In the genomic region with DNA sequence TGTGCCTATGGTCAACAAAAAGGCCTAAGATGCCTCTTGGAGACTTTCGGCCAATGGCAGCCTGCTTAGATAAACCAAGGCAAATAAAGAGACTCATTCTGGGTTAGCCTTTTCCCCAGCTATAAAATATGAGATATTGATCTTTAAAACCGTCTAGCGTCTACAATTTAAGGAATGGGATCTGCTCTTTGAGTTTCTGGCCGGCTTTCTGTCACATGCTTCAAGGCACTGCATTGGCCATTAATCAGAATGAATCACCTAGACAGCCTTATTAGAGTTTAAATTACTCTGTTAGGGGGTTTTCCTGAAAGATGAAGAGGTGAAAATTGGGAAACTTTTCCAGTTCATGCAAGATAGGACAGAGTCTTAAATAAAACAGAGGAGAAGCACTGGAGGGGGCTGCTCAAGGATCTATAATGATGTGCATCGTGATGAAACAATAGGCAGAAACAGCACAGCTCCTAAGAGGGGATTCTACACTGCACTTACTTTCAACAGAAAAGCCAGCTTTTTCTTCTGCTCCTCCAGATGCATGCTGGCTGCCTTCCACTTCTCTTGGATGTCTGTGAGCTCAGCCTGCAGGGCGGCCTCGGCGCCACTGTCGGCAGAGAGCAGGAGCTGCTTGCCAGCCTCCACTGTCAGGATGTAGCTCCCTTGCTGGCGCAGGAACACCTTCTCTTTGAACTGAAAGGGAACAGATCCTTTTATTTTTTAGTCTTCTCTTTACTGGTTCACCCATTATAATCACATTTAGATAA, we compare ENCODE assay signal across 9 mouse cellular contexts. TPM values are rescaled to one million over a fixed set of nuclear protein-coding genes. Genes with fewer than 3 reads are reported as not detected.
A peak's percentile ranks its signal among the peaks of the same experiment; 100 is the strongest.
DNase-seq lines count a peak whose midpoint lies in the region; ATAC-seq and TF ChIP-seq lines count a peak whose summit lies in the region.
"Had no signal": no experiment of that assay in that cellular context is flagged by ENCODE, and none has a peak within 500 bp of the region (broad histone marks: within the 10 kb centered on the region; RNA-seq: fewer than 3 reads in every experiment).

No protein-coding gene starts in this region.

- H3K4me2 ChIP-seq in lung, embryonic 14.5 days = no peak overlapping the region

- no peak overlapping the region for H3K9ac ChIP-seq in lung, embryonic 14.5 days

- no peak overlapping the region for H3K4me3 ChIP-seq in lung, embryonic 14.5 days (ENCODE audit: low read depth, low read length)

- ATAC-seq in lung, embryonic 14.5 days (ENCODE audit: insufficient read depth) = no peak
- ATAC-seq: intestine, postnatal 0 days had no signal

- no peak overlapping the region for H3K27ac ChIP-seq in lung, embryonic 14.5 days (ENCODE audit: low read depth)

- no peaks in the 10 kb centered on the region for H3K27me3 ChIP-seq in lung, embryonic 14.5 days (ENCODE audit: insufficient read depth, low read length)

- 70% methylated on average over 10 of the region's 10 CpGs for WGBS in lung, embryonic 14.5 days

- DNase-seq in cerebellum, adult 11-12 months = peak; percentile 22
- no peak for DNase-seq in cerebellum, postnatal 36 days
- DNase-seq in lung, embryonic 14.5 days = peak; percentile 48
- no peak for DNase-seq in lung, postnatal 25 days (ENCODE audit: low spot score)
- DNase-seq in gastrocnemius, postnatal 25 days = peak; percentile 58
- DNase-seq in ovary, postnatal 14 days (ENCODE audit: low spot score) = peak; percentile 53
- no peak for DNase-seq in thymus, postnatal 10 days (ENCODE audit: low spot score in 2 of 2)
- DNase-seq in thymus, postnatal 4 days = no peak

- no peaks in the 10 kb centered on the region for H3K9me3 ChIP-seq in lung, embryonic 14.5 days (ENCODE audit: low read depth, low read length)

- no peak for TF ChIP-seq CTCF in lung, embryonic 14.5 days (IDR thresholded peaks at IDR 0.05; ENCODE audit: low read depth)

- H3K36me3 ChIP-seq in lung, embryonic 14.5 days (ENCODE audit: insufficient read depth) = 0 out of 2 replicates have a peak, but pooled peaks cover 5% of the 10 kb centered on the region

- no peaks in the 10 kb centered on the region for H3K4me1 ChIP-seq in lung, embryonic 14.5 days (ENCODE audit: insufficient read depth)

RNA-seq across cellular contexts. Expression of a gene that starts 28.2 kb away (rescaled TPM):
- 0.22 and 0.51 TPM in 2 replicates for polyA plus RNA-seq in lung, embryonic 14.5 days (2014; fragmentation: Nextera tagmentation; extraction: Ambion mirVana)
- total RNA-seq in gastrocnemius, postnatal 25 days (2021) = under 1 TPM; 0.19 to 0.41 TPM

Comparison
In these comparisons a context has a peak if more than half of its experiments do, and no peak if none do; other contexts are left out.
1. DNase-seq: peak in cerebellum, adult 11-12 months (single experiment), lung, embryonic 14.5 days (single experiment), gastrocnemius, postnatal 25 days (single experiment) and ovary, postnatal 14 days (single experiment); none in cerebellum, postnatal 36 days (0 of 2), lung, postnatal 25 days (single experiment), thymus, postnatal 10 days (0 of 2) and thymus, postnatal 4 days (single experiment).